Mouse (Mus musculus): ENCODE results near the gene Usp36. TPM values are rescaled to one million over a fixed set of nuclear protein-coding genes. Genes with fewer than 3 reads are reported as not detected.

Gene Usp36
- polyA plus RNA-seq, 1 experiment, result 3.9 TPM

- Histone ChIP-seq H3K27me3 (ENCODE audit: control insufficient read depth, insufficient read depth, low read length) (no peaks in the 10 kb centered on the region), H3K4me1 (ENCODE audit: control insufficient read depth, insufficient read depth, low read length) (peaks cover 10% of the 10 kb centered on the region), H3K27ac (ENCODE audit: control insufficient read depth, insufficient read depth, low read depth, low read length) (peak within 1 kb of the TSS; percentile 87), H3K36me3 (ENCODE audit: control insufficient read depth, insufficient read depth, low read length) (no peaks in the 10 kb centered on the region), H3K4me3 (ENCODE audit: control insufficient read depth, low read depth, low read length) (peak within 1 kb of the TSS; percentile 96)
- TF ChIP-seq CTCF (IDR thresholded peaks at IDR 0.05; ENCODE audit: control insufficient read depth, insufficient read depth, insufficient replicate concordance, low read depth, low read length), result no peak
- TF ChIP-seq POLR2A (IDR thresholded peaks at IDR 0.05; ENCODE audit: control insufficient read depth, low read depth, low read length), result peak; percentile 74
These were observed 41.7 kb downstream of the Usp36 start, which contains the start of gene Cyth1 for GRCm38 (mm10) chr11:118248150-118249011. Gene Cyth1 (minus strand): TSS chr11:118248592.

- Histone ChIP-seq H3K27ac (ENCODE audit: control insufficient read depth, insufficient read depth, low read depth, low read length) (peak overlapping the region; percentile 81), H3K27me3 (ENCODE audit: control insufficient read depth, insufficient read depth, low read length) (no peaks in the 10 kb centered on the region), H3K4me3 (ENCODE audit: control insufficient read depth, low read depth, low read length) (peak overlapping the region; percentile 96), H3K36me3 (ENCODE audit: control insufficient read depth, insufficient read depth, low read length) (no peaks in the 10 kb centered on the region), H3K4me1 (ENCODE audit: control insufficient read depth, insufficient read depth, low read length) (peaks cover 10% of the 10 kb centered on the region)
- TF ChIP-seq CTCF (IDR thresholded peaks at IDR 0.05; ENCODE audit: control insufficient read depth, insufficient read depth, insufficient replicate concordance, low read depth, low read length) (peak; percentile 14; the same call in 1 of the 2 replicates), POLR2A (IDR thresholded peaks at IDR 0.05; ENCODE audit: control insufficient read depth, low read depth, low read length) (no peak; the same call in 1 of the 2 replicates)
These were observed 42.5 kb downstream of the Usp36 start for GRCm38 (mm10) chr11:118247359-118248095.

GRCm38 (mm10) chr11:118246724-118247123 is 43.3 kb downstream of the Usp36 start:
- H3K4me3 ChIP-seq (ENCODE audit: control insufficient read depth, low read depth, low read length), result peak overlapping the region; percentile 96
- TF ChIP-seq POLR2A (IDR thresholded peaks at IDR 0.05; ENCODE audit: control insufficient read depth, low read depth, low read length) (no peak), CTCF (IDR thresholded peaks at IDR 0.05; ENCODE audit: control insufficient read depth, insufficient read depth, insufficient replicate concordance, low read depth, low read length) (no peak)

GRCm38 (mm10) chr11:118245130-118245529 is 44.9 kb downstream of the Usp36 start:
- H3K27ac ChIP-seq (ENCODE audit: control insufficient read depth, insufficient read depth, low read depth, low read length), result no peak overlapping the region
- no peaks in the 10 kb centered on the region for H3K27me3 ChIP-seq (ENCODE audit: control insufficient read depth, insufficient read depth, low read length)
- TF ChIP-seq POLR2A (IDR thresholded peaks at IDR 0.05; ENCODE audit: control insufficient read depth, low read depth, low read length), result no peak
- TF ChIP-seq CTCF (IDR thresholded peaks at IDR 0.05; ENCODE audit: control insufficient read depth, insufficient read depth, insufficient replicate concordance, low read depth, low read length), result no peak
- no peak overlapping the region for H3K4me3 ChIP-seq (ENCODE audit: control insufficient read depth, low read depth, low read length)
- no peaks in the 10 kb centered on the region for H3K36me3 ChIP-seq (ENCODE audit: control insufficient read depth, insufficient read depth, low read length)
- peaks cover 10% of the 10 kb centered on the region for H3K4me1 ChIP-seq (ENCODE audit: control insufficient read depth, insufficient read depth, low read length)

More at GRCm38 (mm10) chr11:118246724-118247123, 43.3 kb downstream of the Usp36 start:
- Histone ChIP-seq H3K36me3 (ENCODE audit: control insufficient read depth, insufficient read depth, low read length) (no peaks in the 10 kb centered on the region), H3K27ac (ENCODE audit: control insufficient read depth, insufficient read depth, low read depth, low read length) (no peak overlapping the region), H3K27me3 (ENCODE audit: control insufficient read depth, insufficient read depth, low read length) (no peaks in the 10 kb centered on the region), H3K4me1 (ENCODE audit: control insufficient read depth, insufficient read depth, low read length) (peaks cover 10% of the 10 kb centered on the region)

- peaks cover 9% of the 10 kb centered on the region for H3K4me1 ChIP-seq (ENCODE audit: control insufficient read depth, insufficient read depth, low read length)
- no peak overlapping the region for H3K27ac ChIP-seq (ENCODE audit: control insufficient read depth, insufficient read depth, low read depth, low read length)
- no peaks in the 10 kb centered on the region for H3K36me3 ChIP-seq (ENCODE audit: control insufficient read depth, insufficient read depth, low read length)
- TF ChIP-seq POLR2A (IDR thresholded peaks at IDR 0.05; ENCODE audit: control insufficient read depth, low read depth, low read length), result no peak
- TF ChIP-seq CTCF (IDR thresholded peaks at IDR 0.05; ENCODE audit: control insufficient read depth, insufficient read depth, insufficient replicate concordance, low read depth, low read length), result no peak
- H3K27me3 ChIP-seq (ENCODE audit: control insufficient read depth, insufficient read depth, low read length), result no peaks in the 10 kb centered on the region
- H3K4me3 ChIP-seq (ENCODE audit: control insufficient read depth, low read depth, low read length), result no peak overlapping the region
These were observed 46.3 kb downstream of the Usp36 start for GRCm38 (mm10) chr11:118243627-118244261.

- peaks cover 9% of the 10 kb centered on the region for H3K4me1 ChIP-seq (ENCODE audit: control insufficient read depth, insufficient read depth, low read length)
- H3K36me3 ChIP-seq (ENCODE audit: control insufficient read depth, insufficient read depth, low read length), result no peaks in the 10 kb centered on the region
- no peak overlapping the region for H3K4me3 ChIP-seq (ENCODE audit: control insufficient read depth, low read depth, low read length)
- H3K27ac ChIP-seq (ENCODE audit: control insufficient read depth, insufficient read depth, low read depth, low read length), result no peak overlapping the region
- H3K27me3 ChIP-seq (ENCODE audit: control insufficient read depth, insufficient read depth, low read length), result no peaks in the 10 kb centered on the region
- TF ChIP-seq CTCF (IDR thresholded peaks at IDR 0.05; ENCODE audit: control insufficient read depth, insufficient read depth, insufficient replicate concordance, low read depth, low read length) (no peak), POLR2A (IDR thresholded peaks at IDR 0.05; ENCODE audit: control insufficient read depth, low read depth, low read length) (no peak)
These were observed 47.5 kb downstream of the Usp36 start for GRCm38 (mm10) chr11:118242506-118242905.

Data from testis, adult 2 months (tissue).